Mouse (Mus musculus): ENCODE results near the gene Iqcf5.

The Iqcf5 gene

GRCm38 (mm10) chr9:106514273-106514672 is at the start of gene Iqcf5:
Gene Iqcf5, plus strand, starts transcription at chr9:106514573.
- no peak for DNase-seq (ENCODE audit: low read depth, low spot score)

GRCm38 (mm10) chr9:106464751-106465541 is 49.4 kb upstream of the Iqcf5 start:
- peak; percentile 57 for DNase-seq (ENCODE audit: low read depth, low spot score)

GRCm38 (mm10) chr9:106465571-106466200 is 48.7 kb upstream of the Iqcf5 start, which contains the start of gene Gpr62:
Gene Gpr62, minus strand, starts transcription at chr9:106465938.
- no peak for DNase-seq (ENCODE audit: low read depth, low spot score)

GRCm38 (mm10) chr9:106466721-106467120 is 47.7 kb upstream of the Iqcf5 start:
- no peak for DNase-seq (ENCODE audit: low read depth, low spot score)

- no peak for DNase-seq (ENCODE audit: low read depth, low spot score)
These were observed 46.6 kb upstream of the Iqcf5 start for GRCm38 (mm10) chr9:106467746-106468145.

GRCm38 (mm10) chr9:106469317-106469716 is 45.1 kb upstream of the Iqcf5 start:
- no peak for DNase-seq (ENCODE audit: low read depth, low spot score)

GRCm38 (mm10) chr9:106469776-106470175 is 44.6 kb upstream of the Iqcf5 start:
- no peak for DNase-seq (ENCODE audit: low read depth, low spot score)

GRCm38 (mm10) chr9:106470991-106471750 is 43.2 kb upstream of the Iqcf5 start:
- no peak for DNase-seq (ENCODE audit: low read depth, low spot score)

GRCm38 (mm10) chr9:106471892-106472291 is 42.5 kb upstream of the Iqcf5 start:
- no peak for DNase-seq (ENCODE audit: low read depth, low spot score)

- no peak for DNase-seq (ENCODE audit: low read depth, low spot score)
These were observed 42.1 kb upstream of the Iqcf5 start for GRCm38 (mm10) chr9:106472321-106472720.

GRCm38 (mm10) chr9:106473081-106473752 is 41.2 kb upstream of the Iqcf5 start:
- DNase-seq (ENCODE audit: low read depth, low spot score): no peak

GRCm38 (mm10) chr9:106473753-106474105 is 40.6 kb upstream of the Iqcf5 start:
- DNase-seq (ENCODE audit: low read depth, low spot score): no peak

- peak; percentile 57 for DNase-seq (ENCODE audit: low read depth, low spot score)
These were observed 39.9 kb upstream of the Iqcf5 start for GRCm38 (mm10) chr9:106474456-106474855.

- DNase-seq (ENCODE audit: low read depth, low spot score): no peak
These were observed 39.3 kb upstream of the Iqcf5 start for GRCm38 (mm10) chr9:106475046-106475445.

GRCm38 (mm10) chr9:106475663-106476001 is 38.7 kb upstream of the Iqcf5 start, which contains the start of gene Rrp9:
Gene Rrp9, plus strand, starts transcription at chr9:106475963.
- DNase-seq (ENCODE audit: low read depth, low spot score): no peak

GRCm38 (mm10) chr9:106476002-106476923 is 38.1 kb upstream of the Iqcf5 start:
- DNase-seq (ENCODE audit: low read depth, low spot score): no peak

GRCm38 (mm10) chr9:106476924-106477484 is 37.4 kb upstream of the Iqcf5 start, which contains the start of gene Parp3:
Gene Parp3, minus strand, starts transcription at chr9:106476949.
- peak; percentile 99 for DNase-seq (ENCODE audit: low read depth, low spot score)

- DNase-seq (ENCODE audit: low read depth, low spot score): no peak
These were observed 36.7 kb upstream of the Iqcf5 start for GRCm38 (mm10) chr9:106477649-106478048.

GRCm38 (mm10) chr9:106478101-106478500 is 36.3 kb upstream of the Iqcf5 start:
- no peak for DNase-seq (ENCODE audit: low read depth, low spot score)

GRCm38 (mm10) chr9:106480541-106480940 is 33.8 kb upstream of the Iqcf5 start:
- no peak for DNase-seq (ENCODE audit: low read depth, low spot score)
